Mouse (Mus musculus): ENCODE data around the gene Tbx2.

Gene Tbx2

GRCm38 (mm10) chr11:85839258-85840030 is 7.1 kb downstream of the Tbx2 start:
- no peak for DNase-seq (ENCODE audit: extremely low read depth, low read depth)

GRCm38 (mm10) chr11:85840031-85840802 is 7.9 kb downstream of the Tbx2 start:
- no peak for DNase-seq (ENCODE audit: extremely low read depth, low read depth)

- no peak for DNase-seq (ENCODE audit: extremely low read depth, low read depth)
Measured at GRCm38 (mm10) chr11:85840803-85841145, 8.4 kb downstream of the Tbx2 start.

GRCm38 (mm10) chr11:85841211-85841681 is 8.9 kb downstream of the Tbx2 start:
- DNase-seq (ENCODE audit: extremely low read depth, low read depth), result peak; percentile 28

- peak; percentile 27 for DNase-seq (ENCODE audit: extremely low read depth, low read depth)
Measured at GRCm38 (mm10) chr11:85841980-85842379, 9.6 kb downstream of the Tbx2 start.

- no peak for DNase-seq (ENCODE audit: extremely low read depth, low read depth)
Measured at GRCm38 (mm10) chr11:85842596-85843346, 10.4 kb downstream of the Tbx2 start.

GRCm38 (mm10) chr11:85843347-85843692 is 11.0 kb downstream of the Tbx2 start:
- DNase-seq (ENCODE audit: extremely low read depth, low read depth), result peak; percentile 65

GRCm38 (mm10) chr11:85844144-85844965 is 12.0 kb downstream of the Tbx2 start:
- peak; percentile 56 for DNase-seq (ENCODE audit: extremely low read depth, low read depth)

GRCm38 (mm10) chr11:85844971-85845370 is 12.6 kb downstream of the Tbx2 start:
- no peak for DNase-seq (ENCODE audit: extremely low read depth, low read depth)

- DNase-seq (ENCODE audit: extremely low read depth, low read depth), result no peak
Measured at GRCm38 (mm10) chr11:85845921-85846320, 13.6 kb downstream of the Tbx2 start.

GRCm38 (mm10) chr11:85846509-85846908 is 14.2 kb downstream of the Tbx2 start:
- DNase-seq (ENCODE audit: extremely low read depth, low read depth), result no peak

- DNase-seq (ENCODE audit: extremely low read depth, low read depth), result peak; percentile 93
Measured at GRCm38 (mm10) chr11:85849037-85849436, 16.7 kb downstream of the Tbx2 start.

- DNase-seq (ENCODE audit: extremely low read depth, low read depth), result no peak
Measured at GRCm38 (mm10) chr11:85850233-85850632, 17.9 kb downstream of the Tbx2 start, which contains the start of gene Gm11444. TSS of gene Gm11444 (minus strand) at chr11:85850333.

GRCm38 (mm10) chr11:85850758-85851157 is 18.4 kb downstream of the Tbx2 start:
- DNase-seq (ENCODE audit: extremely low read depth, low read depth), result peak; percentile 27

GRCm38 (mm10) chr11:85857997-85858698 is 25.8 kb downstream of the Tbx2 start:
- DNase-seq (ENCODE audit: extremely low read depth, low read depth), result no peak

- DNase-seq (ENCODE audit: extremely low read depth, low read depth), result peak; percentile 22
Measured at GRCm38 (mm10) chr11:85864363-85864762, 32.0 kb downstream of the Tbx2 start.

- no peak for DNase-seq (ENCODE audit: extremely low read depth, low read depth)
Measured at GRCm38 (mm10) chr11:85876059-85876788, 43.9 kb downstream of the Tbx2 start.

- DNase-seq (ENCODE audit: extremely low read depth, low read depth), result no peak
Measured at GRCm38 (mm10) chr11:85884498-85884897, 52.1 kb downstream of the Tbx2 start.

GRCm38 (mm10) chr11:85885665-85886428 is 53.5 kb downstream of the Tbx2 start, which contains the start of gene Tbx4:
TSS of gene Tbx4 (plus strand) at chr11:85886422.
- no peak for DNase-seq (ENCODE audit: extremely low read depth, low read depth)

All from MEL-GATA-1-ER (cell line).